Mouse (Mus musculus) layer of hippocampus, adult 9-10 months (tissue): ENCODE measurements around the gene Bicra.
A peak's percentile ranks its signal among the peaks of the same experiment; 100 is the strongest.

Experiments used
- DNase-seq: peaks from one replicate; pipeline ENCODE4 v3.0.0; 2022; ENCODE audit warnings: low spot score

Gene Bicra

DNA sequence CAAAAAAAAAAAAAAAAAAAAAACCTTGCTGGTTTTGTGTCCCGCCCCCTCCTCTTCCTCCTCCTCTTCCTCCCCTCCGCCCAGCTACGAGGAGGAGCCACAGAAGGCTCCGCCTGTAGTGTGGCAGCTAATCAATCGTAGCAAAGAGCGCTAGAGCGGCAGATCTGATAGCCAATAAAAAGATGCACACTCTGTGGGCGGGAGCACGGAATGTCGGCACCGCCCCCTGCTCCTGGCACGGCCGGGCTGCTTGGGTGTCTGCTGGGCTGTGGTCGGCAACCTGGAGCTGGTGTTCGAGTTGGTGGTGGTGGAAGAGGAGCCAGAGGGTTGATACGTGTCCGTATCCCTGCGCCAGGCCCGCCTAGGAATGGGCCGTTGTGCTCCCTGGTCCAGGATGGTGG is 443 bp upstream of the Bicra start:
- DNase-seq = peak; percentile 99

DNA sequence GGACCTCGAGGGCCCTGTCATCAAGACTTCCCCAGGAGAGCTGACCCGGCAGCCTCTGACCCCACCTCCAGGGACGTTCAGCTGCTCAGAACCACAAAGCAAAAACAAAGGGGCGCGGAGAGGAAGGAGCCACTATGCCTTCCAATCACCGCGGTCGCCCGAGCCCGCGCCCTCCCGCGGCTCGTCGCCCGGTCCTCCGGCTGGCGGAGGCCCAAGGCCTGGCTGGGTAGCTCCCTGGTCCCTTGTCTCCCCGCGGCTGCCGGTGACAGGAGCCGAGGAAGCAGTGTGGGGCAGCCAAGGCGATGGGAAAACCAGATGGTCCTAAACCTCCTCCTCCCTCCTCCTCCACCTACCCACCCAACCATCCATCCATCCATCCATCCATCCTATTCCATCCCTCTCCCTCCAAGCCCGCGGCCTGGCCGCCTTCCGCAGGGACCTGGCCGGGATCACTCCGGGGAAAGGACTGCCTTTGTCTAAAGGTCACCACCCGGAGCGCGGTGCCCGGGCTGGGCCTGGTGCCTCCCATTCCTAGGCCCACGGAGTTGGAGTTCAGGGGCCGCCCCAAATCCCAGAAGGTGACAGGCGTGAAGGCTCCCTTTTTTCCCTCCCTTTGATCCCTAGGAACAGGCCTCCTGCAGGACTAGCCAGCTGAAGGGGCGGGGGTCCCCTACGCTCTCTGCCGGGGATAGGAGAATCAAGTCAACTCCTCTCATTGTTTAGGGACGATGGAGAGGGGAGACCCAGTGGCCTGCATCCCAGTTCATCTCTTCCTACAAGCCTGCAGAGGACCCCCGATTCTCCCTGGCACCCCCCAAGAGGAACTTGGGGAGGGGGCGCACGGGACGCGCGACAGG is 1.0 kb downstream of the Bicra start:
- no peak for DNase-seq

DNA sequence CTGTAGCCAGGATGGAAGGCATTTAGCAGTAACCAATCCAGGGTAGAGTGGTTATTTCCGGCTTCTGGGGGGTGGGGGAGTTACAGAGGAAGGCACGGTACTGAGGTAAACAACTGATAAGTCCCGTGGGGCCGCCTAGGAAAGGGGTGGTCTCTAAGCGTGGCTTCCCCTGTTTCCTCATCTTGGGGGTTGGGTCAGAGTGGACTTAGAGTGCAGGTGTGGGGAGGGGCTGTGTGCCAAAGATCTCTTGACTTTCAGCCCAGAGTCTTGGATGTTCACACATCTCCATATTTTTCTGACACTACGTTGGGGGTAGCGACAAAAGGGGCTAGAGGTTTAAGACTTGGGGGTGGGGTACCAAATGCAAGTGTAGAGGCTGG is 1.6 kb downstream of the Bicra start:
- DNase-seq = no peak

DNA sequence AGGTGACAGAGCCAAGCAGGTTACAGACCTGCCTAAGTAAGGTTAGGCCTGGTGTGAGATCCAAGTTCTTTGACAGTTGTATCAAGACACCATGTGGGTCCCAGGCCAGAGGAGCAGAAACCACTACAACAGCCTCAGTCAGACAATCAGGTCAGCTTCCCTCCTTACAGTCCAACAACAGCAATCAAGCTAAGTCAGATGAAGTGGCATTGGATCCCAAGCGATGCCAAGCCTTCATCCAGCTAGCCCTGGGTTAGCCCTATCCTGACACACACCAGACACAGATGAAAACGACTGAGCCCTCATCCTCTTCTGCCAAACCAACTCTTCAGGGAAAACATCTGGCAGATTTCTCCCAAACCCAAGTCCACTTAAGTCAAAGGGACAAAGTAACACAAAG is 2.2 kb downstream of the Bicra start:
- DNase-seq = no peak

DNA sequence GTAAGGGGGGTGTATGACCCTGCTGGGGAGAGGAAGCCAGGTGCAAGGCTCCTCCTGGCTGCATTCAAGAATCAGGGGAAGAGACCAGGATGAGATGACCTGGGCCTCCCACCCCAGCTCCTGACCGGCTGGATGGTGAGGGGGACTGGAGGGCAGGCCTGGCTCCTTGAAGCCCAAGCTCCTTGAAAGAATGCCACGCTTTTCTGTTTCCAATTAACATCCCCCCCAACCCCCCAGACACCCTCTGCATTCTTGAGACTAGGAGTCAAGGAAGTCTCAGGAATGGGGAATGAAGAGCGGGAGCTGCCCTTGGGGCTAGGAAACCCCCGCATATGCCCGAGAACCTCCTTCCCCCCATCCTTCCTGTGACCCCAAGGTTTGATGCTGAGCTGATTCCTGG is 3.2 kb downstream of the Bicra start:
- DNase-seq = no peak

DNA sequence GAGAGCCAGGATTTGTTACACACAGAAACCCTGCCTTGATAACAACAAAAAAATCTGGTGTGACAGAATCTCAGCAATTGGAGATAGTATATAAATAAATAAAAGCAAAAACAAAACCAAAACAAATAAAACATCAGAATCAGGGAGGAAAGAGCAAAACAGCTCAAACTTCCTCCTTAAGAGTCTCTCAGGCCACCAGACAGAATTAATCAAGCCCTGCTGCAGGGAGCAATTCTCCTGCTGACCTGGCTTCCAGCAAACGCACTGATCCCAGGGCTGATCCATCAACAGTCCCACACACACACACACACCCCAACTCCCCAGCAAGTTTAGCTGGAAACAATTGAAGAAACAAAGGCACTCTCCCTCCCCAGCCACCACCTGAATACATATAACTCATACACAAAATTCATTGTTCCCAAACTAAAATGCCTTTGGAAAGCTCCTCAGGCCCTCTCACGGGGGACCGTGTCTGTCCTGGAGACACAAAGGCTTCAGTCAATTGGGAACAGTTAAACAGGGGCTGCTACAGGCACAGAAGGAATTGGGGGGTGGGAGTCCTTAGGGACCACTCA is 3.8 kb downstream of the Bicra start:
- no peak for DNase-seq

DNA sequence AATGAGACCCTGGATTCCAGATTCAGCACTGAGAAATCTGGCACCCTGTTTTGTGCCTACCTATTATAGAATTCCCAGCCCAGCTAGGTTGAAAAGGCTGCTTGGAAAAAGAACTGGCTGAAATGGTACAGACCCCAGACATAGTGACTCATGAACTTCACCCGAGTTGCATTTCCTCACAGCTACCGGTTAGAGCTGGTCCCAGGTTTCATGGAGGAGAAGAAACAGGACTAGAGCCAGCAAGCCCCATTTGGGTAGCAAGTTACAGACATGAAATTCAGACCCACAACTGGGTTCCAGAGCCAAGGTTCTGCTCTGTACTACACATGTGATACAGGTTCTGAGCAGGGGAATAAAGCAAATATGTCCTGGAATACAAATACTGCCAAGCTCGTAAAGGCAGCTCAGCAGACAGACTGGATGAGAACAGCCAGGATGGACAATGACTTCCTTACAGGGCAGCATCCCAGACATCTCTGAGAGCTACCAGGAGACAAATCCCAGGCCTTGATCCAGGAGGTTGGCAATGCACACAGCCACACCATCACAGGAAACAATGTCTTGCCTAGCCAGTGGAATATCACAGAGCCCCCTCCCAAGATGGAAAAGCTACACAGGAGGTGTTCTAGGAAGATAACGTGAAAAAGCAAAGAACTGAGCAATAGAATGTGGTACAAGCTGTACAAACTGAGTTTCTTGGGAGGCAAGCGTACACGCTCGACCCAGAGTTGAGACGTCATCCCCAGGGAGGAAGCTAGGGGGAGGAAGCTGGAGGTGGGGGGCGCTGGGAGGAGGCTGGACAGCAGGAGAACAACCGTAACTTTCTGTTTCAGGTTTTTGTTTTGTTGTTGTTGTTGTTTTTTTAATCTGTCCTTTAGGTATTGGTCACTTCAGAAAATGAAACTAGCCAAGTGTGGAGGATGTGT is 4.6 kb downstream of the Bicra start:
- no peak for DNase-seq

DNA sequence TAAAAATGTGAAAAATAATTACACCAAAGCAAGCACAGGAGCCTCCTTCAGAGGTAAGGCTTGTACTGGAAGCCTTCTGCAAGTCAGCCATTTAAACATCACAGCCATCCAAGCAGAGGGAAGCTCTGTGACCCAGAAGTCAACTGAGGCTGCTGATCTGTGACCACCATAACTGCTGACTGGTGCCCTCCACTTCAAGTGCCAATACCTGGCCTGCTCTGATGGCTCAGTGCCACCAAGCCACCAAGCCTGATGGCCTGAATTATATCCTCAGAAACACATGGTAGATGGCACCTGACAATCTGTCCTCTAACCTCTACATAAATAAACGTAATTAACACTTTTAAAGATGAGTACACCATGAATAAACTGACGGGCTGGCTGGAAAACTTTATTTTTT is 6.5 kb downstream of the Bicra start:
- DNase-seq = no peak

DNA sequence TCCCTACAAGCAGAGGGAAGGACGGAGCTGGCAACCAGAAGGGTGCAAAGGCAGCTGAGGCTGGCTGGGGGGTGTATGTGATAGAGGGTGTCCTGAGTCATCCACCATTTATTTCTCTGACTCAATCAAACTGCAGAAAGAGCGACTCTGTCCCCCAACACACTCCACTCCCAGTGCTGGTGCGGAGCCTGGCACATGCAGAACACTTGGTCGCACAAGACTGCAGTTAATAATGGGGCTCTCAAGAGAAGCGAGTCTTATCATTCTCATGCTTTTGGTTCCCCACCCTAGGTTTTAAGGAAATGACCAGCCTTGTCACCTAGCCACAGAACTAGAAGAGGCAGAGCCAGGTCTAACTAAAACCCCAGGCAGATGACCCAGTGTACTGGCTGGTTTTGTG is 8.4 kb downstream of the Bicra start:
- no peak for DNase-seq

DNA sequence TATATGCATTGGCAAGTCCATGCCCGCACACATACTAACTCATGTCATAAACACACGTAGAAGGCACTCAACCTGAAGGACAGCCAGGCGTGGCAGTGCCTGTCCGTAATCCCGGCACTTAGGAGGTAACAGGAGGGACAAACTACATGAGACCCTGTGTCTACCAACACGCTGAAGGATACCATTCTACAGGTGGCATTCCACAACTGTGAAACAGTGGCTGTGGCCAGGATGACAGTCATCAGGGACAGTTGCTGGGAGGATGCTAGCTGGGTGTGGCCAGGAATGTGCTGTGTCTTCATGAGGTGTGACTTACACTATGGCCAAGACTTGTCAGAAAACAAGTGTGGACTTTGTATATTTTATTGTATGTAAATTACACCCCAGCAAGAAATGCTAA is 10.7 kb downstream of the Bicra start:
- DNase-seq = no peak

DNA sequence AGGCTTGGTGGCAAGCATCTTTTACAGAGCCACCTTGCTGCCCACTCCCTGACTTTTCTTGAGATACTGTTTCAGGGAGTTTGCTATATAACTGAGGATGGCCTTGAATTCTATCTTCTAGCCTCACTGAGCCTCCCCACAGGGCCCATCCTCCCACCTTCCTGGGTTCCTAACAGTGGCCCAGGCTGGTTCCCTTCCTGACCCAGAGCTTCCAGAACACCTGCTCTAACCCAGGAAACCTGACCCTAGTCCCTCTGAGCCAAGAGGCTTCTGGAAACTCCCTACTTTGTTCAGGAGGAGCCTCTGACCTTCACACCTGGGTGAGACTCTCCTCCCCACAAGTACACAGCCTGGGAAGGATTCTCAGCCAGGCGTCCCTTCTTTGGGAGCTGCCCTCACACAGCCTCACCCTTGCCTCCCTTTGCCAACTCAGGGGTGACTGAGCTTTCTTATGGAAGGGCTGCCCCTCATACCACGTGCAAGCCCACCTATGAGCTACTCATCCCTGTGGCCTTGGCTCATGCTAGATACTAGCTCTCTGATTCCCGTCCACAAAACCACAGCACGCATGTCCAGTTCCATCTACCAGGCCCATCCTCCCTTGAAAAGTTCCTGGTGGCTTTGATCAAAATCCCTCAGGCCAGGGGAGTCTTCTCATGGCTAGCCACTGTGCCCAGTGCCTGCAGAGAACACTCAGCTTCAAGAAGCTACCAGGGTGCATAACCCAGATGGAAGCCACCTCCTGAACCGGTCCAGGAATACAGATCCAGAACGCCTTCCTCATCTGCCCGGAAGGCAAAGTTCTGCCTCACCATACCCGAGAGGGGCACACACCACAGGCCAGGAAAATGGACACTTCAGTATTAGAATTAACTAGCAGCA is 13.9 kb downstream of the Bicra start:
- no peak for DNase-seq

DNA sequence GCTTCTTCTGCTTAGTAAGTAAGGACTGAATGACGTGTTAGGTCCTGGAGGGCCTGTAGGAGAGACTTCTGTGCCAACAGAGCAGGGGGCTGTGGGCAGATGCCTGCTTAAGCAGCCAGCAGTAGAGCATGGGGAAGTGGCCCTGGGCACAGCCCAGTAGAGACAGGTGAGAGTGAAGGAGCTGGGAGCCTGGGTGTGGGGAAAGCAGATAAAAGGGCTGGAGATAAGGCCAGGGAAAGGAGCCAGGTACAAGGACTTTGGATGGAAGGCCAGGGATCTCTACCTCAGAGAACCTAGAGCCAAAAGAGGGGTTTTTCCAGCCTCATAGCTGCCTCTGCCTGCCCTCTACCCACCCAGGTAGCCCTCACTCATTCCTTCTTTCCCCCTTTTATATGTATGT is 14.7 kb downstream of the Bicra start:
- no peak for DNase-seq

DNA sequence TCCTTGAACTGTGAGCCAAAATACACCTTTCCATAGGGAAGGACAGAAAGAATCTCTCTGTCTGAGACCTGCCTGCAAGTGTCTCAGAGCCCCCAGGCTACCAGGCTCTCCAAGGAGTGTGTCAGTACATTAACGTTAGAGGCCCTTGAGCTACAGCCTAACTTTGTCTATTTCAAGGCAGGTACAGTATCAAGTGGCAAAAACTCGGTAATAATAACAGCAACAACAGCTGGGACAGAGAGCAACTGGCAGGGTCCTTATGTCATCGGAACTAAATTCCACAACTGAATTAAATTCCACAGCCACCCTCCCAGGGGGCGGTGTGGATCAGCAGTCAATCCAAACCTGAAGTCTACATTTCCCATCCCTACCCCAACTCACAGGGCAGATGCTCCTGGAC is 16.6 kb downstream of the Bicra start:
- DNase-seq = no peak

DNA sequence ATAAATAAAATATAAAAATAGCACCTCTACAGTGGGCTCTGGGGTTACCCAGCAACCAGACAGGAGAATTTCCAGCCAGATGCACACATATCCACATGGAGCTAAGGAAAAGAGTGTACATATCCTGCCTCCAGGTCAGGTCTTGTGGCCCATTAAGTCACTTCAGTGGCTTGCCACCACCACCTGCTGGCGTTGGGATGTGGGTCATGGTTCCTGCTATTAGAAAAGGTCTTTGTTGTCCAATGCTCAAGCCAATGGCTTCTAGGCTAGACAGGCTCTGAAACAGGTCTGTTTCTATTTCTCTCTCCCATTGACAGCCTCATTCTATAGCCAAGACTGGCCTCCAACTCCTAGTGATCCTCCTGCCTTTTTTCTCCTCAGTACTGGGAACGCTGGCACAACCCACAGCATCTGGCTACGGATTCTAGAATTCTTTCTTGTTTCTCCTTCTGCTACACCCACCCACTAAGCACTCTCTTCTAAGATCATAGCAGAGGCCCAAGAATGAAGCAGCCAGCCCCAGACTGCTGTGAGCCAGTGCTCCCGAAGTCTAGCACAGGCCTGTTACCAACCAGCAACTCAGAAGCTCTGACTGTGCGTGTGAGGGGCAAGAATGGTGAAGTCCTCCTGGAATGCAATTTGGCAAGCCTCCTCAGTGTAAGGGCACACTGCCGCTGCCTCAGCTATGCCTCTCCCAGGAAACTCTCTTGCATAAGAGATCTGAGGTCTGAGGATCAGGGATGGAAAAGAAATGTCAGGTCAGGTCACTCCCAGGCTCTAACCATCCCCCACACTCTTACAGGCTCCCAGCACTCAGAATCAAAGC is 19.4 kb downstream of the Bicra start:
- no peak for DNase-seq

DNA sequence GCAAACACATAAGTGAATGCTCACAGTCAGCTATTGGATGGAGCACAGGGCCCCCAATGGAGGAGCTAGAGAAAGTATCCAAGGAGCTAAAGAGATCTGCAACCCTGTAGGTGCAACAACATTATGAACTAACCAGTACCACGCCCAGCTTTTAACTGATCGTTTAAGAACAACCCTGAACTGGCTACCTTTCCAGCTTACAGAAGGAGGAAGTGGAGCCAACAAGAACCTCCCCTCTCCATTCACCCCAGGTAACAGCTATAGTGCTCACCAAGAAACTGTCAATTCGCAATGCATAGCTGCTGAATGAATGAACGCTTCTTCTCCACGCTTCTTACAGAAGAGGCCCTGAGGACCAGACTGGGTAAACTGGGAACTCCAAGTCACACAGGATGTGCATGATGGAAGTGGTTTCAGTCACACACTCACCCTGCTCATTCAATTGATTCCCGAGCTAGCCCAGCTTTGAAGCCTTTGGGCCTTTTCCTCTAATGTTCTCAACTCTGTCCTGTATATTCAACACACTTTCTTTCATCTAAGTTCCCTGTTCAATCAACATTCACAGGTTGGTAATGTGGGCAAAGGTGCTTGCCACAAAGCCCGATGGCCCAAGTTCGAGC is 23.0 kb downstream of the Bicra start:
- no peak for DNase-seq

DNA sequence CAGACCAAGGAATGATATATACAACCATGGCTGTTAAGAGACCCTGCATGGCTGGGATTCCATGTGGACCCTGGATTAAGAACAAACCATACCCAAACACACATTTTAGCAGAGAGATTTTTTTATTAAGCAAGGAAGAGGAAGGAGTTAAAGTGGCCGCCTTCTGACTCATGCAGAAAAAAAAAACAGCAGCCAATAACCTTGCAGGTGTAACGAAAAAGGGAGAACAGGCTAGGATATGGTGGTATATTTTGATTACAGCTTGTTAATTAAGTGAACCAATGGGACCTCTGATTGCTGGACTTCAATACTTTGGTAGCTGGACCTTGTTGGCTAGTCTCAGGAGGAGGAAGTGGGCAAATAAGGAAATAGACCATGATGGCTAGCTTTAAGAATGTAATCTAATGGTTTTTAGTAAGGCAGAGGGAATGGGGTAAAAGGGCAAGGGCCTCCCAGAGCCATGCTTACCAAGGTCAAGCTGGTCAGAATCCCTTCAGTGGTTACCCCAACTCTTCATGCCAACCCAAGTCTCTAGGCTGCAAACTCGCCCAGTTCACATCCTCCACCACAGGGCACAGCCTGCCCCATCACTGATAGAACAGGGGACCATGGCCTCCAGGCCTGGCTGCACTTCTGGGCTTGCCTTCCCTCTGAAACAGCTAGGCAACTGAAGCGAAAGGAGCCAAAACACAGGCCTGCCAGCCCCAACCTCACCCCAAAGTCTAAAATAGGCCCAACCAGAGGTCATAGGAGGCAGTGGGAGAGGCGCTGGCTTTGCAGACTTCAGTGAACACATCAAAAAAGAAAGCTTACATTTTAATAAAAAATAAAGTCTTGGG is 28.2 kb downstream of the Bicra start:
- DNase-seq = no peak

DNA sequence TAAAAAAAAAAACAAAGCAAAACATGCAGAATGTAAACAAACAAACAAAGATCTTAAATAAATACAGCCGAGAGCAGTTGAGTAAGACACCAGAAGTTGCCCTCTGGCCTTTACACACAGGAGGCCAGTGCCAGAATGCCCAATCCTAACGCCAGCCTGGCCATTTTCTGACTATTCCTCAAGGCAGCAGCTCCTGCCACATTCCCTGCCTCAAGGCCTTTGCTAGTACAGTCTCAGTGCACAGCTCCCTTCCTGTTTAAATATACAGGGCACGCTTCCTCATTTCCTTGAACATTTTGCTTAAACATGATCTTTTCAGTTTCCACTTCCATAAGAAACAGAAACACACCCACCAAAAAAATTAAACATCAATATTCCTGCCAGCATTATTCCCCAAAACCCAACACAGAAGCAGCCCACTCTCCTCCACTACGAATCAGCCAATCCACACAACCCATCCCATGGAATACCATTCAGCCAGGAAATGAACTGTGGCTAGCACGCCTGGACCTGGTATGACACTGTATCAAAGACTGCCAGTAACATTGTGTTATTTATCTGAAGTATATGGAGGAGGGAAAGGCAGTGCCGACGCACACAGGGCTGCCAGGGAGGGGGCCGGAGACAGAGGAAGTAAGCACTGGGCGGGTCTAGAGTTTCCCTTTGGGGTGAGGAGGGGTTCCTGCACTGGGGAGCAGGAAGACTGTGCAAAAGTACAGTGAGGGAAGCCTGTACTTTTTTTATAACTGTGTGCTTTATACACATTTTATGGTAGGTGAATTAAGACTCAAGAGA is 29.5 kb downstream of the Bicra start:
- DNase-seq = no peak

DNA sequence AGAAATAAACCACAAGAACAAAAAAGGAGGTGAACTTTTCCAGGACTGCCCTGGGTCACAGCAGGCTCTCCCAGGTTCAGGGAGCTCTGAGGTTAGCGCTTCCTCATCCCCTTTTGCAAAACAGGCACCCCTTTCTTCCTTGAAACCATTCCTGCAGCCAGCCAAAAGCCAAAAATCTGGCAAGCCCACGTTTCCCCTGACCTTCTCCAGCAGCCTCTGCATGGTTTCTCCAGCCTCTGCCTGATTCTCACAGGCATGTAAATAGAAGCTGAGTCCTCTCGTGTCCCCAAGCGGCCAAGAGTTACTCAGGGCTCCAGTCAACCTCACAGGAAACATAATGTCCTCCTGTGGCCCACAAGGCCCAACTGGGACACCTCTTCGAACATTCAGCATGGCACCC is 32.3 kb downstream of the Bicra start:
- DNase-seq = no peak
